Mouse (Mus musculus) ES-Bruce4 (cell line): ENCODE data around the gene Tia1.

Experiments used
- CTCF ChIP-seq: IDR thresholded peaks from one replicate; pipeline ENCODE4 v1.8.1; 2011; ENCODE audit warnings: low read depth, low read length
- POLR2A ChIP-seq: IDR thresholded peaks from one replicate; pipeline ENCODE4 v1.8.1; 2011; ENCODE audit warnings: low read length; ENCODE audit not compliant: insufficient read depth

DNA sequence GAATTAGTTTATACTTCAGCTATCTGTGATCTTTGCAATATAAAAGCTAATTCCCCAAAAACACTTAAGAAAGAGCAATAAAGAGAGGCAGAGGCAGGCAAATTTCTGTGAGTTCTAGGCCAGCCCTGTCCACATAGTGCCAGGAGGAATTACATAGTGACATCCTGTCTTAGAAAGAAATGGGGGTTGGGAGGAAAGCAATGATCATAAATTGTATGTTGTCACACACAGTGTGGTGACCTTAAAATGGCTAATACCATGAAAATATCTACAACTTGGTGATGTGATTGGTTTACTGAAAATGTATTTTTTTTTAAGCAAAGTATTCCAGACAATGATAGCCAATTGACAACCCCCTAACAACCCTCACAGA lies 75.8 kb downstream of the Tia1 start:
- TF ChIP-seq POLR2A, result no peak
- no peak for TF ChIP-seq CTCF
